Mouse (Mus musculus) bone marrow, adult 2 months (tissue): ENCODE results near the gene Pde9a. TPM values are rescaled to one million over a fixed set of nuclear protein-coding genes. Genes with fewer than 3 reads are reported as not detected.

Experiments
- H3K27ac ChIP-seq: fragments of 200-500 bp; 2 replicates; pipeline ENCODE4 v1.5.1; 2012; ENCODE audit warnings: low read depth, mild to moderate bottlenecking, control low read depth, inconsistent platforms, low read length; ENCODE audit not compliant: control insufficient read depth, poor library complexity, insufficient read depth
- H3K4me1 ChIP-seq: fragments of 200-500 bp; 2 replicates; pipeline ENCODE4 v1.6.1; 2011; ENCODE audit warnings: low read length; ENCODE audit not compliant: control insufficient read depth, insufficient read depth
- H3K4me3 ChIP-seq: fragments of 200-500 bp; replicated peaks from 2 replicates; pipeline ENCODE3; 2011; ENCODE audit warnings: mild to moderate bottlenecking, low read depth, low read length, control low read depth; ENCODE audit not compliant: control insufficient read depth
- CTCF ChIP-seq: fragments of 200-500 bp; IDR thresholded peaks from 2 replicates; pipeline ENCODE4 v1.5.1; 2011; ENCODE audit warnings: low read length, control low read depth; ENCODE audit not compliant: control insufficient read depth, insufficient read depth
- POLR2A ChIP-seq: fragments of 200-500 bp; IDR thresholded peaks from 2 replicates; pipeline ENCODE4 v1.6.1; 2011; ENCODE audit warnings: low read depth, mild to moderate bottlenecking, control low read depth, low read length, borderline replicate concordance; ENCODE audit not compliant: control insufficient read depth
- WGBS: fragments of 180-500 bp; shearing (Covaris S2); methylation state at CpG from one replicate; pipeline ENCODE4 v1.1.7; 2018; 5-methylcytosine and 5-hydroxymethylcytosine counted together
- polyA plus RNA-seq: library from polyadenylated mRNA; stranded (reverse); fragments of >200 nt; gene quantifications from 2 replicates; pipeline ENCODE4 v1.2.4, GENCODE M21; 2011; ENCODE audit warnings: low replicate concordance; ENCODE audit not compliant: missing spikeins, insufficient read depth, insufficient read length

The Pde9a gene
- polyA plus RNA-seq, 1 experiment, result 2.9 TPM

DNA sequence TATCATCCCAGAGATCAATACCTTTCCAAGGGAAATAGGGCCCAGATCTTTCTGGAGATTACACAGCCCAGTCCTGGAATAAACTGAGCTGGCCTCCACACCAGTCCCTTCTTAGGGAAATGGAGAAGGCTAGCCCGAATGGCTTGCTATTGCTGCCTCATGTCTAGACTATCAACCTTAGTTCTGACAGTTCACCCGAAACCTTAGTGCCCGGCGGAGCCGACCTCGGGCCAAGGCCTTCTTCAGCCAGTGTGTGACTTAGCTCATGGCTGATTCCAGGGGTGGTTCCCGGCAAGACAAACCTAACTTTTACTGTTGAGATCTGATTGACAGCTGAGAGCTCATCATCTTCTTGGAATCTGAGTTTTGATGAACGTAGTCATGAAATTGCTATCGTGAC, 68.0 kb downstream of the Pde9a start:
- Histone ChIP-seq H3K27ac (no peak overlapping the region), H3K4me3 (no peak overlapping the region), H3K4me1 (no peaks in the 10 kb centered on the region)
- 87% methylated on average over 9 of the region's 9 CpGs for WGBS
- no peak for TF ChIP-seq POLR2A
- no peak for TF ChIP-seq CTCF

DNA sequence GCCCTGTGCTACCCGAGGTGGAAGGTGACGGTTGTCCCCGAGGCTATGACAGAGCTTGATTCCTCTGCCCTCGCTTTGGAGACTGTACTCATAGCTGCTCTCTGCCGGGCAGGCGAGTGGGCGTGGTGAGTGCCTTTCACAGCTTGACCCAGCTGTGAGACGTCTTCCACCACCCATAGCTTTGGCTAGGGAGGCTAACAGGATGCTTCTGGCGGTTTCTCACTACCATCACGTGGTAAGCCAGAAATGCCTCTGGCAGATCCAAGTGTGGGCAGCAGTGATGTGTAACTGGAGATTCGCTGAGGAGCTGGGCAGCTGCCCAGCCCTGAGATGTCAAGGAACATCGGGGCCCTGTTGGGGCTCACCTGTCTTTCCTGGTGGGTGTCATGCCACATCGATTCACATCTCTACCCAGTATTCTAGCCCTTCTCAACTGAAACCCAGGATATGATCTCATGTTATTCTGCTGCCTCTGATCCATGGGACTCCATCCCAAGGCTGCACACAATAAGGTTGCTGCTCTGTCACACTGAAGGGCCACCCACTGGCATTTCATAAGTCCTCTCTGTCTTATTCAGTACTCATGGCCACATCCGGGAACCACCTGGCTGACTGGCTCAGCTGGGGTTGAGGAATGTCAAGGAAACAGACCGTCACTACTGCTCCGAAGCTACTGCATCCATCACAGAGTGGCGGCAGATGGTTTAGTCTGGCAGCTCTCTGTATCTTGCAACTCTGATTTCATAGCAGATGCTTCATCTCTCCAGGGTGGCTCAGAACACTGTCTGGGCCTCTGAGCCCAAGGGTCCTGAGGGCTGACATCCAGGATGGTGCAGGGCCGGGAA, 70.9 kb downstream of the Pde9a start:
- 80% methylated on average over 18 of the region's 18 CpGs for WGBS
- Histone ChIP-seq H3K4me3 (no peak overlapping the region), H3K4me1 (no peaks in the 10 kb centered on the region), H3K27ac (no peak overlapping the region)
- no peak for TF ChIP-seq CTCF
- TF ChIP-seq POLR2A, result no peak

DNA sequence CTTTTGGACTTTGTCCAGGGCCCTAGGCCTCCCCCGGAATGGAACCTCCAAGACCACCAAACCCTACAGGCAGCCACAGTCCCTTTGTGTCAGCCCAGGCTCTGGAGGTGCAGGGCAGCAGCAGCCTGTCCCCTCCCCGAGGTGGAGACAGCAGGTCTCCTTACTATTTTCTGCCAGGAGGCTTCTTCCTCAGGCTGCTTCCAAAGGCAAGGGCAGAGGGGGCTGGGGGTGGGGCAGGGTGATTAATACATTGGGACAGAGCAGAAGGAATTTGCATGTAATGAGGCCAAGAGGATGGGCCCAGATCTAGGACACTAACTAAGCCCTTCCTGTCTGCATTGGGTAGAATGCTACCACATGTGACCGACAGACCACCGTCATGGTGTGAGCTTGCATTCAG, 74.4 kb downstream of the Pde9a start:
- Histone ChIP-seq H3K27ac (no peak overlapping the region), H3K4me3 (no peak overlapping the region), H3K4me1 (no peaks in the 10 kb centered on the region)
- TF ChIP-seq POLR2A (no peak), CTCF (no peak)
- WGBS, result 79% methylated on average over 4 of the region's 4 CpGs

DNA sequence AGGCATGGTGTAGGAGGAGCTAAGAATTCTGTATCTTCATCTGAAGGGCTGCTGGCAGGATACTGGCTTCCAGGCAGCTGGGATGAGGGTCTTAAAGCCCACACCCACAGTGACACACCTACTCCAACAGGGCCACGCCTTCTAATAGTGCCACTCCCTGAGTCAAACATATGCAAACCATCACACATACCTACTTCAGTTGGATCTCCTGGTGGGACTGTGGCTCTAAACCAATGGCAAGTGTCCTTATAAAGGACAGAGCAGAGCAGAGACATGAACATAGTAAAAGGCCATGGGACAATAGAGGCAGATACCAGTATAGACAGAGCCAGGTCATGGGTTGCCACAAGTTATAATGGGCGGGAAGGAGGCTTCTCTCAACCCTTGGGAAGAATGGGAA, 76.5 kb downstream of the Pde9a start:
- Histone ChIP-seq H3K4me1 (no peaks in the 10 kb centered on the region), H3K4me3 (no peak overlapping the region), H3K27ac (no peak overlapping the region)
- 69% methylated on average over 2 of the region's 2 CpGs for WGBS
- no peak for TF ChIP-seq CTCF
- TF ChIP-seq POLR2A, result no peak

DNA sequence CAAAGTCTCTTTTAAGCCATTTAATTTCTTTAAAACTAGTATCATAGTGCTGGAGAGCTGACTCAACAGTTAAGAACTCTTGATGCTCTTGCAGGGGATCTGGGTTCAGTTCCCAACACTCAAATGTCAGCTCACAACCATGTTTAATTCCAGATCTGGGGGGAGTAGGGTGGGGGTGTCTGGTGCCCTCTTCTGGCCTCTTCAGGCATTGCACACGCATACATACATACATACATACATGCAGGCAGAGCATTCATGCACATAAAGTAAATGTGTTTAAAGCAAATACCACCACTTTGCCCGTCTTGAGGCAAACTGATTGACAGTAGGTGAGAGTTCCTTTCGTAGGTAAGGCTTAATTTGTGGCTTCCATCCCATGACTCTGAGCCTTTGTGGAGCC, 80.8 kb downstream of the Pde9a start:
- no peaks in the 10 kb centered on the region for H3K4me1 ChIP-seq
- H3K4me3 ChIP-seq, result no peak overlapping the region
- H3K27ac ChIP-seq, result no peak overlapping the region
- WGBS, result 78% methylated on average over 3 of the region's 3 CpGs
- TF ChIP-seq POLR2A (no peak), CTCF (peak; percentile 49; the same call in 1 of the 2 replicates)

DNA sequence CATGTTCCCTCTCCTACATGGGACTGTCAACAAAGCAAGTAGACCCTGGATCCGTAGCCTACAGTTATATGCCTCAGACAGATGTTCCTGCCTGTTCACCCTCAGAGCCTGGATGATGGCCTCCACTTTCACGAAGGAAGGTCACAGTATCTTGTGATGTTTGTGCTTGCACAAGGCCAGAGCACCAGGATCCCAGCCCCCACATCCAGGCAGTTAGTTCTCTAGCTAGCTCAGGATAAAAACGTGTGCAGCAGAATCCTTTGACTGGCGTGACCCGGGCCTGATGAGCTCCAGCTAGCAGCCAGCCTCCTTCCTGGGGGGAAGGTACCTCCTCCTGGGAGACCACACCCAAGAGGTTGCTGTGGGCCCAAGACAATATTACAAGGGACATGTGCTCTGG, 82.5 kb downstream of the Pde9a start:
- Histone ChIP-seq H3K27ac (no peak overlapping the region), H3K4me3 (no peak overlapping the region), H3K4me1 (no peaks in the 10 kb centered on the region)
- no peak for TF ChIP-seq CTCF
- no peak for TF ChIP-seq POLR2A
- 64% methylated on average over 5 of the region's 5 CpGs for WGBS

DNA sequence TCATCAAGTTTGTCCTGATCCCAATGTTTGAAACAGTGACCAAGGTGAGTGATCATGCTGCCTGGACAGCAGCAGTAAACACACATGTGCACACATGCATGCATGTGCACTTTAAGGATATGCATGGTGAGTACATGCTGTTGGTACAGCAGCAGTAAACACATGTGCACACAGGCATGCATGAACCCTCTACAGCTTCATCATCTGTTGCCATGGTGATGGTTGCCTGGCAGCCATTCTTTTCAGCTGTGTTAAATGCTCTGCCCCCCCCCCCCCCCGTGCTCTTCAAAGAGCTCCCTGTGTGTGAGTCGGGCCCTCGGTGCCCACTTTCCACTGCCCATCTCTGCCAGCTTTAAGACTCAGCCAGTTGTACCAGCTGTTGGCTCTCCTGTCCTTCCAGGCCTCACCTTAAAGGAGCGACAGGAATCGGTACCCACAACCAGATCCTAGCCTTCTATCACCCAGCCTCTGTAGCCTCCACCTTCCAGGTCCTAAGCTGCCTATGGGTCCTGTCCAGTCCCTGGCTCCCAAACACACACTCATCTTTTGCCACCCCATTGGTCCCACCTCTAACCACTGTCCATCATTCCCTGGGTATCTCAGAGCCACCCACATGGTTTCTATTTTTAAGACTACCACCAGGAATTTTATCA, 84.9 kb downstream of the Pde9a start:
- 77% methylated on average over 5 of the region's 5 CpGs for WGBS
- TF ChIP-seq CTCF (no peak), POLR2A (no peak)
- H3K4me3 ChIP-seq, result no peak overlapping the region
- no peak overlapping the region for H3K27ac ChIP-seq
- no peaks in the 10 kb centered on the region for H3K4me1 ChIP-seq

DNA sequence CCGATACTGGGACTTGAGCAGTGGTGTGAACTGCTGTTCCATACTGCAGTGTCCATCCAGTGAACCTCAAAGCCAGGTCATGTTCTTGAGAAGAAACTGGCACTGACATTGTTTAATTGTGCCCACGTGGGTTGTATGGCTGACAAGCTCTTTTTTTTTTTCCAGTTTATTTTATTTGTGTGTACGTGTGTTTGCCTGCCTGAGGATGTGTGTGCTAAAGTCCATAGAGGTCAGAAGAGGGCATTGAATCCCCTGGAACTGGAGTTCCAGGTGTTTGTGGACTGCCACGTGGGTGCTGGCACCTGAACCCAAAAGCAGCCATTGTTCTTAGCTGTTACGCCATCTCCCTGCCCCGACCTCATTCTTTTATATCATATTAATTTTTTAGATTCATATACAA, 88.4 kb downstream of the Pde9a start:
- WGBS, result 73% methylated on average over 6 of the region's 6 CpGs
- Histone ChIP-seq H3K4me1 (no peaks in the 10 kb centered on the region), H3K4me3 (no peak overlapping the region), H3K27ac (no peak overlapping the region)
- TF ChIP-seq POLR2A (no peak), CTCF (no peak)
